Mouse (Mus musculus) CH12.LX (cell line): ENCODE results near the gene Tctn1.

Experiments used
- CHD2 ChIP-seq: IDR thresholded peaks from 2 replicates; pipeline ENCODE4 v1.6.1; 2011; ENCODE audit warnings: low read length, improper control_type of control experiment
- CTCF ChIP-seq, 2 experiments: IDR thresholded peaks in 1 of 2; conservative IDR thresholded peaks in 1 of 2; 2 replicates each; pipeline ENCODE4 v1.5.1; 2011 to 2012; ENCODE audit warnings: low read depth in 2 of 2, low read length in 2 of 2, improper control_type of control experiment in 1 of 2, inconsistent platforms in 1 of 2, mild to moderate bottlenecking in 1 of 2, moderate library complexity in 1 of 2
- EP300 ChIP-seq: IDR thresholded peaks from 2 replicates; pipeline ENCODE4 v1.6.1; 2011; ENCODE audit warnings: low read length, improper control_type of control experiment
- MYC ChIP-seq: IDR thresholded peaks from 2 replicates; pipeline ENCODE4 v1.6.1; 2011; ENCODE audit warnings: low read depth, mild to moderate bottlenecking, improper control_type of control experiment, low read length
- POLR2A ChIP-seq: IDR thresholded peaks from 2 replicates; pipeline ENCODE4 v1.6.1; 2011; ENCODE audit warnings: low read depth, mild to moderate bottlenecking, improper control_type of control experiment, low read length
- RAD21 ChIP-seq: IDR thresholded peaks from 2 replicates; pipeline ENCODE4 v1.6.1; 2011; ENCODE audit warnings: low read depth, mild to moderate bottlenecking, low read length, improper control_type of control experiment, moderate library complexity
- TBP ChIP-seq: conservative IDR thresholded peaks from 2 replicates; pipeline ENCODE4 v1.6.1; 2011; ENCODE audit warnings: low read depth, low read length, improper control_type of control experiment
- UBTF ChIP-seq: IDR thresholded peaks from 2 replicates; pipeline ENCODE4 v1.6.1; 2012; ENCODE audit warnings: low read depth, mild to moderate bottlenecking, inconsistent platforms, low read length, improper control_type of control experiment, moderate library complexity
- ZKSCAN1 ChIP-seq: IDR thresholded peaks from 2 replicates; pipeline ENCODE4 v1.6.1; 2012; ENCODE audit warnings: low read depth, inconsistent platforms, low read length, improper control_type of control experiment, borderline replicate concordance
- ZNF384 ChIP-seq: IDR thresholded peaks from 2 replicates; pipeline ENCODE4 v1.6.1; 2012; ENCODE audit warnings: low read depth, low read length, improper control_type of control experiment, inconsistent platforms

GRCm38 (mm10) chr5:122233695-122234094, 30.6 kb downstream of the Tctn1 start:
- no peak for TF ChIP-seq CTCF (conservative IDR thresholded peaks at IDR 0.05 in 1 of 2, IDR thresholded peaks at IDR 0.05 in 1 of 2; ENCODE audit: low read depth in 2 of 2, low read length in 2 of 2)
- no peak for TF ChIP-seq RAD21
- TF ChIP-seq EP300 = no peak; the same call in 1 of the 2 replicates
- peak; percentile 60 for TF ChIP-seq POLR2A
- peak; percentile 90 for TF ChIP-seq MYC
- TF ChIP-seq CHD2 = no peak
- TF ChIP-seq TBP = peak; percentile 44; the same call in 1 of the 2 replicates
- TF ChIP-seq ZKSCAN1 = no peak
- TF ChIP-seq UBTF = no peak
- TF ChIP-seq ZNF384 = no peak
